Mouse (Mus musculus): ENCODE measurements at regions not wholly inside any gene's neighbourhood (a gene's known extent, or its start where the extent isn't known, plus 50 kb on each side); places are given as distances from the start of the nearest gene placed in this dataset.

- Histone ChIP-seq H3K4me1 (peaks cover 9% of the 10 kb centered on the region), H3K9ac (no peak overlapping the region), H3K36me3 (no peaks in the 10 kb centered on the region), H3K4me3 (no peak overlapping the region), H3K27me3 (no peaks in the 10 kb centered on the region; the same call in 1 of the 2 replicates), H3K4me2 (replicated peaks) (no peak overlapping the region), H3K27ac (no peak overlapping the region), H3K9me3 (no peaks in the 10 kb centered on the region)
- WGBS: 90% methylated on average over 4 of the region's 4 CpGs
- no peak for ATAC-seq (ENCODE audit: low FRiP score, low read depth)
These were observed 347.9 kb downstream of the Cd83 start for GRCm38 (mm10) chr13:44132510-44132909.

GRCm38 (mm10) chr13:44133436-44133835, 348.9 kb downstream of the Cd83 start:
- WGBS: 53% methylated on average over 9 of the region's 9 CpGs

GRCm38 (mm10) chr13:44141181-44141580, 356.6 kb downstream of the Cd83 start:
- ATAC-seq (ENCODE audit: low FRiP score, low read depth): no peak
- 79% methylated on average over 5 of the region's 5 CpGs for WGBS
- no peak overlapping the region for H3K4me3 ChIP-seq

More at GRCm38 (mm10) chr13:44133436-44133835, 348.9 kb downstream of the Cd83 start:
- H3K4me3 ChIP-seq: no peak overlapping the region
- H3K9me3 ChIP-seq: no peaks in the 10 kb centered on the region
- H3K4me1 ChIP-seq: peaks cover 9% of the 10 kb centered on the region
- no peak for ATAC-seq (ENCODE audit: low FRiP score, low read depth)
- H3K27me3 ChIP-seq: no peaks in the 10 kb centered on the region; the same call in 1 of the 2 replicates
- H3K9ac ChIP-seq: no peak overlapping the region
- no peak overlapping the region for H3K4me2 ChIP-seq (replicated peaks)
- H3K27ac ChIP-seq: no peak overlapping the region
- H3K36me3 ChIP-seq: no peaks in the 10 kb centered on the region

GRCm38 (mm10) chr13:44145441-44145840, 360.9 kb downstream of the Cd83 start:
- Histone ChIP-seq H3K36me3 (no peaks in the 10 kb centered on the region), H3K4me3 (no peak overlapping the region), H3K4me1 (no peaks in the 10 kb centered on the region), H3K27ac (no peak overlapping the region), H3K4me2 (replicated peaks) (no peak overlapping the region), H3K9ac (no peak overlapping the region), H3K9me3 (peaks cover 12% of the 10 kb centered on the region), H3K27me3 (no peaks in the 10 kb centered on the region)
- ATAC-seq (ENCODE audit: low FRiP score, low read depth): no peak
- 88% methylated on average over 4 of the region's 4 CpGs for WGBS

More at GRCm38 (mm10) chr13:44141181-44141580, 356.6 kb downstream of the Cd83 start:
- Histone ChIP-seq H3K36me3 (no peaks in the 10 kb centered on the region), H3K4me1 (peaks cover 3% of the 10 kb centered on the region; the same call in 1 of the 2 replicates), H3K27ac (no peak overlapping the region), H3K4me2 (replicated peaks) (no peak overlapping the region), H3K27me3 (no peaks in the 10 kb centered on the region), H3K9me3 (peaks cover 12% of the 10 kb centered on the region), H3K9ac (no peak overlapping the region)

- Histone ChIP-seq H3K4me2 (replicated peaks) (no peak overlapping the region), H3K4me1 (no peaks in the 10 kb centered on the region), H3K4me3 (no peak overlapping the region), H3K27ac (no peak overlapping the region), H3K27me3 (no peaks in the 10 kb centered on the region), H3K36me3 (no peaks in the 10 kb centered on the region), H3K9me3 (peaks cover 12% of the 10 kb centered on the region), H3K9ac (no peak overlapping the region)
- ATAC-seq (ENCODE audit: low FRiP score, low read depth): no peak
- 83% methylated on average over 5 of the region's 5 CpGs for WGBS
These were observed 363.3 kb downstream of the Cd83 start for GRCm38 (mm10) chr13:44147841-44148240.

GRCm38 (mm10) chr13:44149499-44149898, 364.9 kb downstream of the Cd83 start:
- ATAC-seq (ENCODE audit: low FRiP score, low read depth): no peak
- Histone ChIP-seq H3K36me3 (no peaks in the 10 kb centered on the region), H3K4me2 (replicated peaks) (no peak overlapping the region), H3K4me1 (peaks cover 5% of the 10 kb centered on the region; the same call in 1 of the 2 replicates), H3K9ac (no peak overlapping the region), H3K4me3 (no peak overlapping the region), H3K27me3 (no peaks in the 10 kb centered on the region), H3K9me3 (peaks cover 11% of the 10 kb centered on the region; the same call in 1 of the 2 replicates), H3K27ac (no peak overlapping the region)
- 83% methylated on average over 3 of the region's 3 CpGs for WGBS

GRCm38 (mm10) chr13:44151526-44151925, 367.0 kb downstream of the Cd83 start:
- H3K9me3 ChIP-seq: 0 out of 2 replicates have a peak, but pooled peaks cover 3% of the 10 kb centered on the region
- no peak for ATAC-seq (ENCODE audit: low FRiP score, low read depth)
- no peak overlapping the region for H3K27ac ChIP-seq
- H3K4me3 ChIP-seq: no peak overlapping the region
- H3K36me3 ChIP-seq: no peaks in the 10 kb centered on the region
- peaks cover 5% of the 10 kb centered on the region; the same call in 1 of the 2 replicates for H3K4me1 ChIP-seq
- H3K27me3 ChIP-seq: no peaks in the 10 kb centered on the region
- no peak overlapping the region for H3K9ac ChIP-seq
- no peak overlapping the region for H3K4me2 ChIP-seq (replicated peaks)
- WGBS: 70% methylated on average over 6 of the region's 6 CpGs

GRCm38 (mm10) chr13:44152806-44153613, 368.4 kb downstream of the Cd83 start:
- Histone ChIP-seq H3K9ac (no peak overlapping the region), H3K9me3 (0 out of 2 replicates have a peak, but pooled peaks cover 3% of the 10 kb centered on the region), H3K4me3 (no peak overlapping the region), H3K4me1 (peaks cover 5% of the 10 kb centered on the region; the same call in 1 of the 2 replicates), H3K27me3 (no peaks in the 10 kb centered on the region), H3K36me3 (no peaks in the 10 kb centered on the region), H3K27ac (no peak overlapping the region), H3K4me2 (replicated peaks) (no peak overlapping the region)
- no peak for ATAC-seq (ENCODE audit: low FRiP score, low read depth)
- WGBS: 42% methylated on average over 10 of the region's 10 CpGs

GRCm38 (mm10) chr13:44153784-44154183, 369.2 kb downstream of the Cd83 start:
- no peaks in the 10 kb centered on the region for H3K27me3 ChIP-seq
- no peak for ATAC-seq (ENCODE audit: low FRiP score, low read depth)
- H3K27ac ChIP-seq: no peak overlapping the region
- 92% methylated on average over 5 of the region's 5 CpGs for WGBS
- peaks cover 5% of the 10 kb centered on the region; the same call in 1 of the 2 replicates for H3K4me1 ChIP-seq
- no peaks in the 10 kb centered on the region for H3K36me3 ChIP-seq
- H3K9ac ChIP-seq: no peak overlapping the region
- 0 out of 2 replicates have a peak, but pooled peaks cover 3% of the 10 kb centered on the region for H3K9me3 ChIP-seq
- H3K4me3 ChIP-seq: no peak overlapping the region
- H3K4me2 ChIP-seq (replicated peaks): no peak overlapping the region

- Histone ChIP-seq H3K4me2 (replicated peaks) (no peak overlapping the region), H3K27ac (no peak overlapping the region), H3K4me3 (no peak overlapping the region), H3K36me3 (no peaks in the 10 kb centered on the region), H3K9me3 (0 out of 2 replicates have a peak, but pooled peaks cover 3% of the 10 kb centered on the region), H3K9ac (no peak overlapping the region), H3K4me1 (peaks cover 5% of the 10 kb centered on the region; the same call in 1 of the 2 replicates), H3K27me3 (no peaks in the 10 kb centered on the region)
- ATAC-seq (ENCODE audit: low FRiP score, low read depth): no peak
- WGBS: 86% methylated on average over 4 of the region's 4 CpGs
These were observed 371.4 kb downstream of the Cd83 start for GRCm38 (mm10) chr13:44155956-44156355.

GRCm38 (mm10) chr13:44156546-44156945, 372.0 kb downstream of the Cd83 start:
- 70% methylated on average over 3 of the region's 3 CpGs for WGBS
- H3K4me3 ChIP-seq: no peak overlapping the region

GRCm38 (mm10) chr13:44157236-44157635, 372.7 kb downstream of the Cd83 start:
- no peaks in the 10 kb centered on the region for H3K27me3 ChIP-seq
- ATAC-seq (ENCODE audit: low FRiP score, low read depth): no peak
- no peak overlapping the region for H3K9ac ChIP-seq
- no peak overlapping the region for H3K4me2 ChIP-seq (replicated peaks)
- no peaks in the 10 kb centered on the region for H3K36me3 ChIP-seq
- no peak overlapping the region for H3K27ac ChIP-seq
- H3K4me3 ChIP-seq: no peak overlapping the region
- 0 out of 2 replicates have a peak, but pooled peaks cover 3% of the 10 kb centered on the region for H3K9me3 ChIP-seq
- peaks cover 5% of the 10 kb centered on the region; the same call in 1 of the 2 replicates for H3K4me1 ChIP-seq
- 75% methylated on average over 4 of the region's 4 CpGs for WGBS

More at GRCm38 (mm10) chr13:44156546-44156945, 372.0 kb downstream of the Cd83 start:
- Histone ChIP-seq H3K4me1 (peaks cover 5% of the 10 kb centered on the region; the same call in 1 of the 2 replicates), H3K36me3 (no peaks in the 10 kb centered on the region), H3K9ac (no peak overlapping the region), H3K9me3 (0 out of 2 replicates have a peak, but pooled peaks cover 3% of the 10 kb centered on the region), H3K4me2 (replicated peaks) (no peak overlapping the region), H3K27ac (no peak overlapping the region), H3K27me3 (no peaks in the 10 kb centered on the region)
- no peak for ATAC-seq (ENCODE audit: low FRiP score, low read depth)
